8 mouse cellular contexts compared by ENCODE assay signal in the genomic region with DNA sequence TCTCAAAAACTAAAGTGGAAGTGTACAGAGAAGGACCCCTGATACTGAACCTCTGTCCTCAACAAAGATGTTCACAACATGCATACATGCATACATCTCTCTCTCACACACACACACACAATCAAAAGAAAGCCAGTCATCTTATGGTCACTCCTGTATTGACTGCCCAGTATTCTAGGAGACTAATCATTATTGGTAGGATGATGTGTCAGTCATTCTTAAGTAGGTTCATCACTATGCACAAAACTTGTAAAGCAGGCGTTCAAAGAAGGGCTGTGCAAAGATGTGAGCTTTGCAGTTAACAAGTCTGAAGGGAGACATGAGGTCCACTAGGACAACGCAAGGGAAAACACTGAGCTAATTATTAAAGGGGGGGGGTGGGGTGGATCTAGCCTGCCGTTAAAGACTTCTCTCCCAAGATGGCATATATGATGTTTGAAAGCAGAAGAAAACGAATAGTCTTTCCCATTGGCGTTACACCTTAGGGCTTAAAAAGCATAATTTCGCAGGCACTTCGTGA. TPM values are rescaled to one million over a fixed set of nuclear protein-coding genes. Genes with fewer than 3 reads are reported as not detected.
DNase-seq lines count a peak whose midpoint lies in the region; ATAC-seq and TF ChIP-seq lines count a peak whose summit lies in the region.

No protein-coding gene starts in this region.

- peak overlapping the region; percentile 70 for H3K27ac ChIP-seq in kidney, embryonic 16.5 days (ENCODE audit: low read length)
- H3K27ac ChIP-seq in bone marrow macrophage, adult 2 months (ENCODE audit: insufficient read depth, low read depth, low read length), result peak overlapping the region; percentile 97
- H3K27ac ChIP-seq in intestine, embryonic 14.5 days (ENCODE audit: low read depth), result no peak overlapping the region
- H3K27ac ChIP-seq in neural tube, embryonic 13.5 days (replicated peaks), result peak overlapping the region; percentile 84; the same call in 1 of the 2 replicates

- 0 out of 2 replicates have a peak, but pooled peaks cover 9% of the 10 kb centered on the region for H3K36me3 ChIP-seq in kidney, embryonic 16.5 days (ENCODE audit: insufficient read depth, low read length)
- H3K36me3 ChIP-seq in intestine, embryonic 14.5 days (ENCODE audit: control insufficient read depth, insufficient read depth, low read length), result no peaks in the 10 kb centered on the region
- H3K36me3 ChIP-seq in neural tube, embryonic 13.5 days, result peaks cover 3% of the 10 kb centered on the region; the same call in 1 of the 2 replicates

- H3K4me2 ChIP-seq in kidney, embryonic 16.5 days (replicated peaks; ENCODE audit: low read depth, low read length), result peak overlapping the region; percentile 87
- peak overlapping the region; percentile 66 for H3K4me2 ChIP-seq in intestine, embryonic 14.5 days (ENCODE audit: low read length)
- H3K4me2 ChIP-seq in neural tube, embryonic 13.5 days, result peak overlapping the region; percentile 87

- peak overlapping the region; percentile 83 for H3K9ac ChIP-seq in kidney, embryonic 16.5 days (replicated peaks; ENCODE audit: low read length)
- peak overlapping the region; percentile 66 for H3K9ac ChIP-seq in intestine, embryonic 14.5 days (ENCODE audit: low read length)
- H3K9ac ChIP-seq in neural tube, embryonic 13.5 days, result peak overlapping the region; percentile 80

- no peaks in the 10 kb centered on the region for H3K27me3 ChIP-seq in kidney, embryonic 16.5 days (ENCODE audit: insufficient read depth, low read length)
- H3K27me3 ChIP-seq in intestine, embryonic 14.5 days (replicated peaks; ENCODE audit: control insufficient read depth, insufficient read depth, low read length), result no peaks in the 10 kb centered on the region
- H3K27me3 ChIP-seq in neural tube, embryonic 13.5 days, result no peaks in the 10 kb centered on the region

- no peak for DNase-seq in kidney, postnatal 10 days
- no peak for DNase-seq in intestine, embryonic 14.5 days (ENCODE audit: low spot score)
- DNase-seq in left cerebral cortex, adult 8-10 months (ENCODE audit: low spot score in 2 of 2), result no peak
- DNase-seq in embryo, embryonic 9.5 days (ENCODE audit: extremely low spot score), result no peak
- DNase-seq in embryo, embryonic 10 days (ENCODE audit: low spot score), result no peak

- no peak for TF ChIP-seq POLR2A in bone marrow macrophage, adult 2 months (IDR thresholded peaks at IDR 0.05; ENCODE audit: borderline replicate concordance, low read depth, low read length)

- H3K9me3 ChIP-seq in kidney, embryonic 16.5 days (ENCODE audit: low read length), result no peaks in the 10 kb centered on the region
- no peaks in the 10 kb centered on the region for H3K9me3 ChIP-seq in intestine, embryonic 14.5 days (ENCODE audit: control insufficient read depth, low read length)
- H3K9me3 ChIP-seq in neural tube, embryonic 13.5 days, result no peaks in the 10 kb centered on the region

- 52% methylated on average over 7 of the region's 7 CpGs for WGBS in kidney, embryonic 16.5 days
- WGBS in intestine, embryonic 14.5 days, result 48% methylated on average over 7 of the region's 7 CpGs
- WGBS in neural tube, embryonic 13.5 days, result 55% methylated on average over 7 of the region's 7 CpGs

- ATAC-seq in kidney, embryonic 16.5 days (ENCODE audit: low FRiP score, low TSS enrichment), result no peak
- ATAC-seq in intestine, embryonic 14.5 days (replicated peaks; ENCODE audit: low FRiP score, low TSS enrichment, low read depth), result no peak
- no peak for ATAC-seq in neural tube, embryonic 13.5 days (ENCODE audit: low read depth)

- TF ChIP-seq CTCF in bone marrow macrophage, adult 2 months (IDR thresholded peaks at IDR 0.05; ENCODE audit: low read depth, low read length), result no peak

- peaks cover 24% of the 10 kb centered on the region for H3K4me1 ChIP-seq in kidney, embryonic 16.5 days (ENCODE audit: insufficient read depth, low read length)
- peaks cover 31% of the 10 kb centered on the region for H3K4me1 ChIP-seq in bone marrow macrophage, adult 2 months (ENCODE audit: control insufficient read depth, insufficient read depth, low read length)
- peaks cover 16% of the 10 kb centered on the region for H3K4me1 ChIP-seq in intestine, embryonic 14.5 days (replicated peaks; ENCODE audit: control insufficient read depth, insufficient read depth, low read length)
- H3K4me1 ChIP-seq in neural tube, embryonic 13.5 days (replicated peaks), result peaks cover 30% of the 10 kb centered on the region

- H3K4me3 ChIP-seq in kidney, embryonic 16.5 days (ENCODE audit: low read length), result peak overlapping the region; percentile 76
- H3K4me3 ChIP-seq in bone marrow macrophage, adult 2 months (ENCODE audit: insufficient read depth, low read length), result peak overlapping the region; percentile 74
- H3K4me3 ChIP-seq in intestine, embryonic 14.5 days (ENCODE audit: low read depth, low read length), result peak overlapping the region; percentile 77
- H3K4me3 ChIP-seq in neural tube, embryonic 13.5 days, result peak overlapping the region; percentile 79

RNA-seq across cellular contexts. Expression of a gene that starts 1.0 kb away (rescaled TPM):
- polyA plus RNA-seq in kidney, embryonic 16.5 days (2015; fragmentation: Nextera tagmentation; extraction: Ambion mirVana), result 26.2 and 29.2 TPM in 2 replicates
- polyA plus RNA-seq in bone marrow macrophage, adult 2 months (2012; ENCODE audit: insufficient read depth, insufficient read length, missing spikeins), result 92.2 and 95.1 TPM in 2 replicates
- 26.3 and 27.8 TPM in 2 replicates for polyA plus RNA-seq in intestine, embryonic 14.5 days (2014; fragmentation: Nextera tagmentation; extraction: Ambion mirVana)
- 24.8 and 24.9 TPM in 2 replicates for polyA plus RNA-seq in neural tube, embryonic 13.5 days (2015; fragmentation: Nextera tagmentation; extraction: Ambion mirVana)
- 10 to 100 TPM; 34.7 to 40.4 (median 38.3) TPM for total RNA-seq in left cerebral cortex, adult 8-10 months (2022)

RNA-seq across cellular contexts. Expression of a gene that starts 1.2 kb away (rescaled TPM):
- polyA plus RNA-seq in kidney, embryonic 16.5 days (2015; fragmentation: Nextera tagmentation; extraction: Ambion mirVana), result 60.3 and 61.2 TPM in 2 replicates
- 64.1 and 71.0 TPM in 2 replicates for polyA plus RNA-seq in bone marrow macrophage, adult 2 months (2012; ENCODE audit: insufficient read depth, insufficient read length, missing spikeins)
- polyA plus RNA-seq in intestine, embryonic 14.5 days (2014; fragmentation: Nextera tagmentation; extraction: Ambion mirVana), result 56.0 and 59.2 TPM in 2 replicates
- 34.6 and 35.0 TPM in 2 replicates for polyA plus RNA-seq in neural tube, embryonic 13.5 days (2015; fragmentation: Nextera tagmentation; extraction: Ambion mirVana)
- 10 to 100 TPM; 12.1 to 13.9 (median 13.0) TPM for total RNA-seq in left cerebral cortex, adult 8-10 months (2022)

RNA-seq across cellular contexts. Expression of a gene that starts 49.1 kb away (rescaled TPM):
- 147 and 149 TPM in 2 replicates for polyA plus RNA-seq in kidney, embryonic 16.5 days (2015; fragmentation: Nextera tagmentation; extraction: Ambion mirVana)
- 54.8 and 71.2 TPM in 2 replicates for polyA plus RNA-seq in bone marrow macrophage, adult 2 months (2012; ENCODE audit: insufficient read depth, insufficient read length, missing spikeins)
- 166 and 174 TPM in 2 replicates for polyA plus RNA-seq in intestine, embryonic 14.5 days (2014; fragmentation: Nextera tagmentation; extraction: Ambion mirVana)
- polyA plus RNA-seq in neural tube, embryonic 13.5 days (2015; fragmentation: Nextera tagmentation; extraction: Ambion mirVana), result 98.8 and 108 TPM in 2 replicates
- total RNA-seq in left cerebral cortex, adult 8-10 months (2022), result 10 to 100 TPM; 47.8 to 58.0 (median 54.3) TPM

RNA-seq across cellular contexts. Expression of a gene that starts 49.3 kb away (rescaled TPM):
- polyA plus RNA-seq in kidney, embryonic 16.5 days (2015; fragmentation: Nextera tagmentation; extraction: Ambion mirVana), result 25.2 and 25.8 TPM in 2 replicates
- polyA plus RNA-seq in bone marrow macrophage, adult 2 months (2012; ENCODE audit: insufficient read depth, insufficient read length, missing spikeins), result 10.1 and 10.9 TPM in 2 replicates
- polyA plus RNA-seq in intestine, embryonic 14.5 days (2014; fragmentation: Nextera tagmentation; extraction: Ambion mirVana), result 25.7 and 26.7 TPM in 2 replicates
- 17.1 and 17.9 TPM in 2 replicates for polyA plus RNA-seq in neural tube, embryonic 13.5 days (2015; fragmentation: Nextera tagmentation; extraction: Ambion mirVana)
- 10 to 100 TPM; 11.4 to 13.8 (median 12.6) TPM for total RNA-seq in left cerebral cortex, adult 8-10 months (2022)
